Mouse (Mus musculus): ENCODE measurements around the gene Sh2d1b1.

Gene Sh2d1b1

DNA sequence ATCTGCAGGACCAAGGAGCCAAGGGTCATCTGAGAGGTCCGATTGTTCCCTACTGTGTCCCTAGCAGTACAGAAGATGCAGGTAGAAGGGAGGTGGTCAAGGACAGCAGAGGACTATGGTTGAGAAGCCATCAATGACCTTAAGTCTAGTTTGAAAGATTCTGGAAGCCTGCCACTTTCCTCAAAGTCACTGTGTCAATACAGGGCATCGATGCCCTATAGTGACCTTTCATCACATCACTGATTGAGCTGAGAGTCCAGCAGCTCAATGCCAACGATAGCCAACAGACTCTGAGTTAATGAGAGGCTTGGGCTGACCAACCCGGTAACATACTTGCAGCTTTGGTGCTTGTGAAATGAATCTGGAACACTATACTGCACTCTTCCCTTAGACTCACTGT, 48.2 kb downstream of the Sh2d1b1 start:
- no peak for DNase-seq

DNA sequence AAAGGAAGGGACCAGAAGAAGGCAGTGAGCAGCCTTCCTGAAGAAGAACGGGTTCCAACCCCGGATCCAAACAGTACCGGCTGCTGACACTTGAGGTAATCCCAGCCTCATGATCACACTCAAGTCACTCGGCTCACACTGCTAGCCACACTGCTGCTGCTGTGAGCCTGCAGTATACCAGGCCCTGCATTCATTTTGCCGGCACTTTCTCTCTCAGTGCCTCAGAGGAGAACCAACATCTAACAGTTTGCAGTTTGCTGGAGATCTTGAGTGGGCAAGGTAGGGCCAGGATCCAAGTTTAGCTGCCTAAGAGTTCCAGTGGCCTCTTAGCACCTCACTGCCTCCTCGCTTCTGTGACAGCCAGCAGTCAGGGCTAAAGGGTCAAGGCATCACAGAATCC, 54.8 kb downstream of the Sh2d1b1 start:
- DNase-seq: no peak

DNA sequence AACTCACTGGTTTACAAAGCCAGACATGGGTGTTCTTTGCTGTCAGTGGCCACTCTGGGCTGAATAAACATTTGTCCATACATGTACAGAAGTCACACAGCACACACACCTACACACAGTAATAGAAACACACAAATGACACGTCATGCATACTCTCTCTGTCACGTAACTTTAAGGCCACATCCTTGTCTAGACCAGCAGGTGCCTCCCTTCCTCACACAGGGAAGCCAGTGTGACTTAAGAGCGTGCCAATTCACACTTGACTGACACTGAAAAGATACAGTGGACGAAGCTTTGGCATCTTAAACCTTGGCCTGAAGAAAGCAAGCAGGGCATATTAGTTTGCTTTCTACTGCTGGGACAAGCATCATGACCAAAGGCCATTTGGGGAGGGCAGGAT, 55.7 kb downstream of the Sh2d1b1 start:
- no peak for DNase-seq

All from lung, adult 18-20 months (tissue).